Mouse (Mus musculus): Measurements from ENCODE around the gene Tubb2b.

DNA sequence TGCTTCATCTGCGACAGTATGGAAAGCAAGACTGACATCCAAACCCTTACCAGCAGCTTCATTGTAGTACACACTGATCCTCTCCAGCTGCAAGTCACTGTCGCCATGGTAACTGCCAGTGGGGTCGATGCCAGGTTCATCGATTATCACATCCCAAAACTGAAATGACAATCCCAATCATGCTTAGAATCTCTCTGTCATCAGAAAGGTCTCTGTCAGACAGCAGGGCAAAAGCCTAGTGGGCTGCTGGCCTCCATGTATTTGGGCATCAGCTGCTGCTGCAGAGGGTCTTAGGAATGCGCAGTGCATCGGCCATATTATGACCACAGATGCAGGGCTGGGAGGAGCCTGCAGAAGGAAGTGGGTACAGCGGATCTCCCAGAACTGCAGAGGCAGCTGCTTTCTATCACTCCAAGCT, 41.4 kb downstream of the Tubb2b start:
- no peak for TF ChIP-seq TCF12 (IDR thresholded peaks at IDR 0.05; ENCODE audit: insufficient read depth, poor library complexity, severe bottlenecking)
- no peak for TF ChIP-seq POLR2AphosphoS2 (IDR thresholded peaks at IDR 0.05; ENCODE audit: insufficient read length, low read depth)
- TF ChIP-seq POLR2A (IDR thresholded peaks at IDR 0.05; ENCODE audit: insufficient read length, low read depth) = no peak
- no peak for TF ChIP-seq USF1 (IDR thresholded peaks at IDR 0.05; ENCODE audit: low read depth)

All from myocyte (in vitro differentiated cells).